In the genomic region with DNA sequence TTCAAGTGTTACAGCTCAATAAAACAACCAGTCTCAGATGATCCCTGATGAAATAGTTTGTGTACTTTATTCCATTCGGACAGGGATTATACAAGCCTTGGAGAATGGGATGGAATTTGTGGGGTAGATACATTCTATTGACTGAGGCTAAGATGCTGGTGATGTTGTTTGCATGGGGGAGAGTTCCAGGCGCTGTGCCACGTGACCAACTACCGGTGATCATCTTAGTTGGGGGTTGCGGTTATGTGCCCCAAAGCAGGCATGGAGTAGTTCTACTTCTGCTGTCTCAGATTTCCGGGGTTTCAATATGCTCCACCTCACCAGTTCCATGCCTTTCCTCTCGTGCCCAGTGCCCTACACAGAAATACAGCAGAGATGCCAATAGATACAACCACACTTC, we compare ENCODE assay signal across 12 mouse cellular contexts.
"Had no signal": no experiment of that assay in that cellular context is flagged by ENCODE, and none has a peak within 500 bp of the region (broad histone marks: within the 10 kb centered on the region; RNA-seq: fewer than 3 reads in every experiment).

No protein-coding gene starts in this region.

- H3K9ac ChIP-seq: heart, embryonic 12.5 days; hindbrain, embryonic 14.5 days; intestine, embryonic 15.5 days; limb, embryonic 13.5 days; limb, embryonic 15.5 days; liver, embryonic 12.5 days had no signal

- DNase-seq: gastrocnemius, postnatal 25 days had no signal

- H3K36me3 ChIP-seq: heart, embryonic 10.5 days; heart, embryonic 12.5 days; hindbrain, embryonic 10.5 days; hindbrain, embryonic 12.5 days; intestine, embryonic 15.5 days; limb, embryonic 13.5 days; limb, embryonic 15.5 days; liver, embryonic 12.5 days had no signal

- H3K9me3 ChIP-seq: heart, embryonic 10.5 days; heart, embryonic 12.5 days; hindbrain, embryonic 10.5 days; hindbrain, embryonic 12.5 days; intestine, embryonic 15.5 days; limb, embryonic 13.5 days; limb, embryonic 15.5 days; liver, embryonic 12.5 days had no signal

- H3K4me1 ChIP-seq: hindbrain, embryonic 10.5 days; hindbrain, embryonic 12.5 days; limb, embryonic 13.5 days had no signal

- H3K4me3 ChIP-seq: gastrocnemius, adult 2 months; heart, embryonic 10.5 days; heart, embryonic 12.5 days; hindbrain, embryonic 10.5 days; hindbrain, embryonic 12.5 days; intestine, embryonic 15.5 days; left cerebral cortex, adult 2 months; limb, embryonic 13.5 days; limb, embryonic 15.5 days; liver, embryonic 12.5 days had no signal

- H3K4me2 ChIP-seq: heart, embryonic 12.5 days; hindbrain, embryonic 12.5 days; hindbrain, embryonic 14.5 days; intestine, embryonic 15.5 days; limb, embryonic 13.5 days; limb, embryonic 15.5 days; liver, embryonic 12.5 days had no signal

- H3K27ac ChIP-seq: gastrocnemius, adult 2 months; heart, embryonic 10.5 days; hindbrain, embryonic 10.5 days; hindbrain, embryonic 12.5 days; hindbrain, embryonic 14.5 days; intestine, embryonic 15.5 days; left cerebral cortex, adult 2 months; limb, embryonic 13.5 days; limb, embryonic 15.5 days; liver, embryonic 12.5 days had no signal

- H3K27me3 ChIP-seq: intestine, embryonic 15.5 days; limb, embryonic 15.5 days; liver, embryonic 12.5 days had no signal

- ATAC-seq: liver, embryonic 12.5 days had no signal
